Mouse (Mus musculus) brain, embryonic 14.5 days (tissue): ENCODE data around the gene Ablim1.

Experiments used
- CTCF ChIP-seq: fragments of 200-500 bp; IDR thresholded peaks from 2 replicates; pipeline ENCODE4 v1.5.1; 2012; ENCODE audit warnings: inconsistent platforms, mild to moderate bottlenecking, moderate library complexity, borderline replicate concordance; ENCODE audit not compliant: insufficient read depth, insufficient read length; ENCODE audit errors: extremely low read depth
- POLR2A ChIP-seq: fragments of 200-500 bp; IDR thresholded peaks from 2 replicates; pipeline ENCODE4 v1.6.1; 2012; ENCODE audit warnings: mild to moderate bottlenecking, inconsistent platforms, borderline replicate concordance; ENCODE audit not compliant: poor library complexity, insufficient read depth, insufficient read length, severe bottlenecking; ENCODE audit errors: extremely low read depth

DNA sequence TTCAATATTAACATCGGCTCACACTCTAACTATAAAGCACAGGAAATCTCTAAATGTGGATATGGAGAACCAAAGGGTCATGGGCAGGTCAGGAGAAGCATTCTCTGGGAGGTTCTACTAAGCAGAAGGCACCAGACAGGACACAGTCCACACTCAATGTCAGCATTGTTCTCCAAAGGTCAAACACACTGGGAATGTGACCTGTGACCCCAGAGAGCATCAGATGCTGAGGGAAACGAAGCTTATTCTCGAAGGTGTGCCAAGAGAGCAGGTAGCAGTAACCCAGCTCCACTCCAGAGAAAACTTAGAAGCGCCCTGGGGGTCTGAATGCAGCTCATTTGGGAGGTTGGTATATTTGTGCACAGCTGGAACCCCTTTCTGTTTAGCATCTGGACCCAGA lies 233.2 kb downstream of the Ablim1 start:
- TF ChIP-seq CTCF = no peak
- TF ChIP-seq POLR2A = no peak
